Mouse (Mus musculus): ENCODE measurements around the gene Pptc7.

The Pptc7 gene

DNA sequence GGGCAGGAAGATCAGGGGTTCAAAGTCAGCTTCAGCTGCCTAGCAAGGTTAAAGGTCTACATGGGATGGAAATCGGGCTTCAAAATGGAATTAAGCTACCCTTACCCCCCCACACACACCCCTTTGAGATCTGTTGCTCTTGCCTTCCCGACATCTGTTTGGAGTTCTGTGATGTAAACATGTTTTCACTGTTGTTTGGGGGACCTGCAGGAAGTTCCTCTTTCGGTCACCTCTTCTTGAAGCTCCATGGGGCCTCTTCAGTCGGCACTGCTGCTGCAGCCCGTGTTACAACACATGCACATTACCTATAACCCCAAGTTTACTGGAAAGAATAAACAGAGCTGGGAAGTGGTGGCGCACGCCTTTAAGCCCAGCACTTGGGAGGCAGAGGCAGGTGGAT is 17.0 kb upstream of the Pptc7 start:
- in situ Hi-C loops (cut with MboI; ENCODE audit: low sequenced_read_pairs), result no loop called here

DNA sequence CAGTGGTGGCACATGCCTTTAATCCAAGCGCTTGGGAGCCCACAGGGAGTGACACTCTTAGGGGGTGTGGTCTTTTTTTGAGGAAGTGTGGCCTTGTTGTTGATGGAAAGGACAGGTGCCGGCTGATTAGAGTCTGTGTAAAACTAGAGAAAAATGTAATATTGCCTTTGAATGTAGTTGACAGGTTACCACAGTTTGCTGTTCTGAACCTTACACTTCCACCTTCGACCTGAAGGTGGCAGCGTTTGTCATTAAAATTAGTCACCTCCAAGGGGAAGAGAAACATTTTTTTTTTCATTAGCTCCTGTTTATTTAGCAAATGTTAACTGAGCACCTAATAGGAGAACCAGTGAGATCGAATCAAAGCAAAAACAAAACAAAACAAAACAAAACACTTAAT is 16.3 kb upstream of the Pptc7 start:
- in situ Hi-C loops (cut with MboI; ENCODE audit: low sequenced_read_pairs), result no loop called here

DNA sequence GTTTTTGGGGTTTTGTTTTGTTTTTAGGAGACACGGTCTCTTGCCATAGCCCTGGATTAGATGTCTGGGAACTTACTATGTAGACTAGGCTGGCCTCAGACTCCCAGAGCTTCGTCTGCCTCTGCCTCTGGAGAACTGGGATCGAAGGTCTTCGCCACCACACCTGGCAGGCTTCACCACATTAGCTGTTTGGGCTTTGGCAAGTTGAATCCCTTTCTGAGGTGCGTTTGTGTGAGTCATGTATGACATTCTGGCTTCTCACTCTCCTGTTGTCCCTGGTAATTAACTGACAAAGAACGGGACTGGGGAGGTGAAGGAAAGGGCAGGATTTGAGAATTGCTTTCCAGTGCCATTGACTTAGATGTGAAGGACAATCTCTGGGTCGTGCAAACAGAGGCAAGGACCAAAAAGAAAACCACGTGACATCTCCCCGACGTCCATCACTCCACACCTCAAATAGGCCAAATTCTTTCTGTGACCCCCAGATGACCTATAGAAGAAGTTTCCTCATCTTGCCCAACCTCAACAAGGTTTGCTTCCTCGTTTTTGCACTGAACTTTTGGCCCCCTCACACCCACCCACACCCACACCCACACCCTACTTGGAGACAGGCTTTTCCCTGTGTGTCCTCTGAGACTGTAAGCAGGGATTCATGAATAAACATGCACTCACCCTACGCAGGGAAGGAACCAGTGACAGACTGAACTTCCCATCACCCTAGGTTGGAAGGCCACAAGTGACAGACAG is 15.1 kb upstream of the Pptc7 start:
- in situ Hi-C loops (cut with MboI; ENCODE audit: low sequenced_read_pairs), result no loop called here

DNA sequence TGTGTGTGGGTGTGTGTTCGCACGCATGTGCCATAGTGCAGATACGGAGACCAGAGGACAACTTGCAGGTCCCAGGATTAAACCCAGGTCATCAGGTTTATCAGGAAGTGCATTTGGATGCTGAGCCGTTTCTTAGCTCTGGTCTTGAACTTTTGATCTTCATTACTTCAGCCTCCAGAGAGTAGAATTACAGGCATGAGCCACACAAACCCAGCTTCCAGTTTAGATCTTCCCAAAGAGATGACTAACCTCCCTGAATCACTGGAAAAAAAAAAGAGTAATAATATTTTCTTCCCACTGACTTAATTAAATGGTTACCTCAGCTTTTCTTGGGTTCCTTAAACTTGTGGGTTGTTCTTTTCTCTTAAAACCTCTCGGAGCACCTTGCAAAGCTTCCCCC is 11.3 kb upstream of the Pptc7 start:
- in situ Hi-C loops (cut with MboI; ENCODE audit: low sequenced_read_pairs), result no loop called here

DNA sequence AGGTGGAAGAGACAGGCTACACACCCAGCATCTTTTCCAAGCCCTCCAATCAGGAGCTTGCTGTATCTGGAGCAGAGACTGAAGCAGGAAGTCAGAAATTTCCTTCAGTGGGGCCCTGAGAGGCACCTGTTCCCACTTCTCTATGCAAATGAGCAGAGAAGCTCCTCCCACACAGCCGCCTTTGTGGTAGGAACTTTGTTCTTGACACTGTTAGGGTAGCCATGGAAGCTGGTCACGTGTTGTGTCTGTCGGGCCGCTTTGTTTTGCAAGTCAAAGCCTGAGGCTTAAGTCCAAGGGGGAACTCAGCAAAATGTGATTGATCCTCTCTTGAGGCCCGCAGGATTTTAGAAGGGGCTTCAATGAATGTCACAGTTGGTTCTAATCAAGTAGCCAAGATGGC is 9.4 kb upstream of the Pptc7 start:
- in situ Hi-C loops (cut with MboI; ENCODE audit: low sequenced_read_pairs), result no loop called here

DNA sequence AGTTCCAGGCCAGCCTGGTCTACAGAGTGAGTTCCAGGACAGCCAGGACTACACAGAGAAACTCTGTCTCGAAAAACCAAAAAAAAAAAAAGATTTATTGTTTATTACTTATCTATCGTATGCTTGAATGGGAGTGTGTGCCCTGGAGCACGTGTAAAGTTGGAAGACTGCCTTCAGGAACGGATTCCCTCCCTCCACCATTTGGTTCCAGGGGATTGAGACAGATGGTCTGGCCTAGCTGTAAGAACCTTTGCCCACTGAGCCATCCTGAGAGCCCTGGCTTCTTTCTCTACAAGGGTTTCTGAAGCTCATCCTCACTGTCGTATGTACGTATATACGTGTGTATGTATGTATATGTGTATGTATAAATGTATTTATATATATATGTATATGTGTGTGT is 5.2 kb upstream of the Pptc7 start:
- in situ Hi-C loops (cut with MboI; ENCODE audit: low sequenced_read_pairs), result no loop called here

DNA sequence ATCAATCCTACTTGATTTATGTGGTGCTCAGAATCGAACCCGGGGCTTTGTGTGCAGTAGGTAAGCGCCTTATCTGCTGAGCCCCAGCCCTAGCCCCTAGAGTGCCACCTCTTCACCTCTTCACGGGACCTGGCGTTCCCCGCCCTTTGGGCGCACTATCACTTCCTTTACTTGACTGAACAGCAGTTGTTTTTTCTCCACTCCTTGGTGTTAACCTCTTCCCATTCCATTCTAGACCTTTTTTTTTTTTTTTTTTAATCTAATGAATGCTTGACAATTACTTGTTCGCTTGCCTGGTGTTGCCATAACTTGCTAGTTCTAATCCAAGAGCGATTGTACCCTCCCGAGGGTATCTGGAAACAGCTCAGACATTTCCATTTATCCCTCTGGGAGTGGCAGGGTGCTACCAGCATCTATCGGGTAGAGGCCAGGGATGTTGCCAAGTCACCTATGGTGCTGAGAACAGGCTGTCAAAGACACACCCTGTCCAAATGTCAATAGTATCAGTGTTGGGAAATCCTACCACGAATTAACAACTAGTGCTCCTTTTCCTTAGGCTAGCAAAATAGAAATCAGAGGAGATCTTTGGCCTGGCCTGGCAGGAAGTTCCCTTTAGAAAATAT is 4.3 kb upstream of the Pptc7 start:
- in situ Hi-C loops (cut with MboI; ENCODE audit: low sequenced_read_pairs), result no loop called here

DNA sequence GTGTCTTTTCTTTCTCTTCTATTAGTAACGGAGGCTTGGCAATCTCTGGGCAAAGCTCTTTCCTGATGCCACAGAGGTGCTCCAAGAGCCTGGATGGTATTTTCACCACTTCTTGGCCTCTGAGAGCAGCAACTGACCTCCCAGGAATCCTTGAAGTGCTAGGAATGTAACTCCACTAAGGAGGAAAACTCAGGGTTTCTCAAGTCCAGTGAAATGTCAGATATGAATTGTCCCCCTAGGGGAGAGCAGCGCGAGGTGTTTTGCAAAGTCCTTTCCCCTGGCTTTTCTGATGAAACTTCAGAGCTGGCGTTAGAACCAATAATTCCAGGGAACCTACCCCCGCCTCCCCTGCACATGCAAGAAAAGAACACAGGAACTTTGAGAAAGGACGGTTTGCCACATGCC is 3.7 kb upstream of the Pptc7 start:
- in situ Hi-C loops (cut with MboI; ENCODE audit: low sequenced_read_pairs), result no loop called here

DNA sequence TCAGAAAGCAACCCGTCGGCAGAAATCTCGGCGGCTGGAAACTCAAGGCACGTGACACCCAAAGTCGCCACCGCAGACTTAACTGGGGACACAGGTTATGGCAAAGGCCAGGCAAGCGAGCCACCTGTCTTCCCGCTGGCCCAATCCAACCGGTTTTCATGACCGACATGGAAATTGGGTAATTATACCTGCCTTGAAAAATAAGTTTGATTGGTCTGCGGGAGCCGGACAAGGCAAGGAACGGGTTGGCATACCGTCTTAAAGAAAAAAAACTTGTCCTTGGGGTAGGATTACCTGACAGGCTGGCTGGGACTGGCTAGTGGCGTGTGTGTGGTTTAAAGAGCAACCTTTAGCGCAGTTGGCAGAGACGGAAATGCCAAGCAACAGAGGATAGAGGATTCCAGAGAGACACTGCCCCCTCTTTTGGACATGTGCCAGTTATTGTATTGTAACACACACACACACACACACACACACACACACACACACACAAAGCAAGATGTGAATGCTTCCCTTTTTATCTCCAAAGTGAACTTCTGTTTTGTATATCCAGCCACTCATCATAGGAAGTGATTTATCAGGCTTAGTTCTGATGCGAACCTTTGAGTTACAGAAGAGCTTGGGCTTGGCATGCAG is 3.2 kb upstream of the Pptc7 start:
- in situ Hi-C loops (cut with MboI; ENCODE audit: low sequenced_read_pairs), result no loop called here

DNA sequence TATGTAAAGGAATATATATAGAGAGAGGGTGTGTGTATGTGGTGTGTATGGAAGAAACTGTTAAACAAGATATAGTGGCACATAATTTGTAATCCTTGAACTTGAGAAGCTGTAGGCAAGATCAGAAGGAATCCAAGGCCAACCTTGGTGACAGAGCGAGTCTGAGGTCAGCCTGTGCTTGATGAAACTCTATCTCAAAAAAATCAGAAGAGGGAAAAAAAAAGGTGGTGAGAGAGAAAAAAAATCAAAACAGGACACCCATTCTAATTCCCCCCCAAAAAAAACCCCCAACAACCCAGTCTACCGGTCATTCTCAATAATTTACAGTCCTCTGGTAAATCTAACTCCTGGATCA is 360 bp upstream of the Pptc7 start:
- in situ Hi-C loops (cut with MboI; ENCODE audit: low sequenced_read_pairs), result no loop called here

DNA sequence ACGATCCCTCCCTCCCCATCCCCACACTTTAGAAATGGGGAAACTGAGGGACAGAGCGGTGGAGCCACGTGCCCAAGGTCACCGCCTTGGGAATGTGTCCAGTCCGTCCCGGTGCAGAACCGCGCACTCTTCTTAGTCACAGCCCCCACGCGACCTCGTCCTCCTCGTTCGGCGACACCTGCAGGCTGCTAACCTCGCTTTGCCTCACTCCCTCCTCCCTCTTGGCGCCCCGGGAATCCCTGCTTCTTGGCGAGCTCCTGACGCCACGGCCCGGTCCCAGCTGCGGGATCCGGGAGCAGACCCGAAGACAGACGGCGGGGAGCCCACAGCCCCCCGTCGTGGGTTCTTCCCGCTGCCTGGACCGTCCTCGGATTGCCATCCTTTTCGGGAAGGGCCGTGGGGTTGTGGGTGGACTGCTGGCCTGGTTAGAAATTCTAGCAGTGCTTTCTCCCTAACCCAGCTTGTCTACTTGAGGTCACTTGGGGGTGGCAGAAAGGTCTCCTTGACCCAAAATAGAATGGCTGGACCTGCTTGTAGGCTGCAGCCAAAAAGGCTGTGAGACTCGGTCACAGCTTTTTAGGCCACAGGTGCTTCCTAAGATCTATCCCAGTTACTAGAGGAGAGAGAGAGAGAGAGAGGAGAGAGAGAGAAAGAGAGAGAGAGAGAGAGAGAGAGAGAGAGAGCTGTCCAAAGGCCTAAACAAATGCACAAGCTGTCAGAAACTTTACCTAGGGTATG is 1.0 kb downstream of the Pptc7 start:
- in situ Hi-C loops (cut with MboI; ENCODE audit: low sequenced_read_pairs), result no loop called here

DNA sequence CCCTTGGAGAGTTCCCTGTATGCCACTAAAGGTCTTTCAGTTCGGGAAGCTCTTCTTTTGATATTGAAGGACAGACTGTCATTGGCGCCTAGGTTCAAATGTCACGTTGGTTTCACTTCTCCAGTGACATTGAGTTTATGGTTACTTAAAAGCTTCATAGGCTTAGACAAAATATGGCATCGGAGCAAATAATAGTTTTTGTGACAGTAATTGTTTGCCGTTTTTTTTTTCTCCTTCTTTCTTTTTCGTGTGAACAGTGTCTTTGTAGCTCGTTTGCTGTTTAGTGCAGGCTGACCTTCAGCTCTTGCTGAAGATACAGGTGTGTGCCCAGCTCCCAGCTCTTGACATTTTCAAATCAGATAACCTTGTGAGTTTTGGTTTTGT is 1.6 kb downstream of the Pptc7 start:
- in situ Hi-C loops (cut with MboI; ENCODE audit: low sequenced_read_pairs), result no loop called here

DNA sequence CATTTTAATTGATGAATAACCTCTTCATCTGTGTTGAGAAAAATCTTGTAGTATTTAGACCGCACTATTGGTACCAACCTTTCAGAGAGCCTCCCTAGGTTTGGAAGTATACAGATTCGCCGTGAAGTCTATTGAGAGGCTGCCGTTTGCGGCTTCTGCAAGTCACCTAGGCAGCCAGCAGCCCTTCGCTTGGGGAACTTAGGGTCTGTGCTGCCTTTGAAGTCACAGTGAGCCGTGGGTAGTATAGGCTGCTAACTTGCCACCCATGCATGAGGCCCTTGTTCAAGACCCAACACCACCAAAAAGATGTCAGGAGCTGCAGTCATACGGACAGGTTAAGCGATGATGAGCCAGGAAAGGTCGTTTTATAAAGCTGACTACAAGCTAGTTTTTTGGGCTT is 2.0 kb downstream of the Pptc7 start:
- in situ Hi-C loops (cut with MboI; ENCODE audit: low sequenced_read_pairs), result no loop called here

DNA sequence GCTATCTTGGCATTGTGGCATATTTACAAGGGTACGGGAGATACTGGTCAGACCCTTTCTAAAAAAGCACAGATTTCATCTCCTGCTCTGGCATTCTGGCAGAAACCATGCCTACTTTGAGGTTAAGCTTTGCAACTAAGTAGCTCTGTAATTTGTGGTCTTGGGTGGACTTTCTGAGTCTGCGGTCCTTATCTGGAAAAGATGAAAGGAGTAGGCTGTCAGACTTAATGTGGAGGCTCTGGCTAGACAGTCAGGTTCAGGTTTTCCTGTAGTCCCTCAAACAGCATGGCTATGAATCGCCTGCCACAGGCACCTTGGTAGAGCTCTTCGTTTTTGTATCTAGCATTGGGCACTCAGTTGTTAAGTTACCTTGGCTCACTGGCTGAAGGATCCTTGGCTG is 2.9 kb downstream of the Pptc7 start:
- in situ Hi-C loops (cut with MboI; ENCODE audit: low sequenced_read_pairs), result no loop called here

DNA sequence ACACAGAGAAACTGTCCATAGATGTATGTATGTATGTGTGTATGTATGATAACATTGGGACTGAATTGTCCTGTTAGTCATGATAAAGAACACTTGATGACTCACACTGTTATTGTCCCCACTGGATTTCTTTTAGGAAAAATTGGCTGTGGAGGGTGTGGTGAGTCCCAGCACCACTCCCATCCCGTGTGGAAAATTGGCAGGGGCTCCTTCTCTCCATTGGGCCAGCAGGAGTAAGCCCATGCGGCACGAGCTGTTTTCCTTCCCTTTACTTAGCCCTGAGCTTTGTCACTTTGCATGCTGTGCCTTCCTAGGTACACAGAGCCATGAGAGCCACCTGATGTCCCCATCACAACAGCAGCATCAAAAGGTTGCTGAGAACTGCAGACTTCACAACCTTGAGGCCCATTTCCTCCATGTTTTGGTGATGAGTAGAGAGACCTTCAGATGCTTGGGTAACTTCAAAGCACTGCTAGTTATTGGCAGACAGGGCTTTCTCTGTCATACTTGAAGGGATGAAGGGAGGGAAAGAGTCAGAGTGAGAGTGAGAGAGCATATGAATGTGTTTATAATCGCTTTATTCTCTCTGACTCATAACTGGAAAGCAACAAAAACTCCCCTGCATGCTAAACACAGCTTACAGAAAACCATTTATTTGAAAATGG is 4.1 kb downstream of the Pptc7 start:
- in situ Hi-C loops (cut with MboI; ENCODE audit: low sequenced_read_pairs), result no loop called here

DNA sequence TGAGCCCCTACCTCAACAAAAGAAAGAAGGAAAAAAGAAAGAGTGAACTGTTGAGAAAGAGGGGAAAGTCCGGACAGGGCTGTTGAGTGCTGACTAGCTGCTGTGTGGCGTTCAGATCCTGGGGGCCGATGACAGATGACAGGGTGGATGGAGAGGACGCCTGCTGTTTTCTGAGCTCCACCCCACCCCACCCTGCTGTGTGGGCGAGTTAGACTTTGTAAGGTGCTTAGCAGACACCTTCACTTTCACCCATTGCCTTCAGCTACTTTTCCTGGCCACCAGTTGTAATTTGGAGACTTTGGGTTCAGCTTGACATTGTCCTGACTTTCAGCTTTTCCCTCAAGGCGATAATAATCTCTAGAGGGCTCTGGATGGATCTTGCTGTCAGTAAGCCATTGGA is 7.0 kb downstream of the Pptc7 start:
- in situ Hi-C loops (cut with MboI; ENCODE audit: low sequenced_read_pairs), result no loop called here

DNA sequence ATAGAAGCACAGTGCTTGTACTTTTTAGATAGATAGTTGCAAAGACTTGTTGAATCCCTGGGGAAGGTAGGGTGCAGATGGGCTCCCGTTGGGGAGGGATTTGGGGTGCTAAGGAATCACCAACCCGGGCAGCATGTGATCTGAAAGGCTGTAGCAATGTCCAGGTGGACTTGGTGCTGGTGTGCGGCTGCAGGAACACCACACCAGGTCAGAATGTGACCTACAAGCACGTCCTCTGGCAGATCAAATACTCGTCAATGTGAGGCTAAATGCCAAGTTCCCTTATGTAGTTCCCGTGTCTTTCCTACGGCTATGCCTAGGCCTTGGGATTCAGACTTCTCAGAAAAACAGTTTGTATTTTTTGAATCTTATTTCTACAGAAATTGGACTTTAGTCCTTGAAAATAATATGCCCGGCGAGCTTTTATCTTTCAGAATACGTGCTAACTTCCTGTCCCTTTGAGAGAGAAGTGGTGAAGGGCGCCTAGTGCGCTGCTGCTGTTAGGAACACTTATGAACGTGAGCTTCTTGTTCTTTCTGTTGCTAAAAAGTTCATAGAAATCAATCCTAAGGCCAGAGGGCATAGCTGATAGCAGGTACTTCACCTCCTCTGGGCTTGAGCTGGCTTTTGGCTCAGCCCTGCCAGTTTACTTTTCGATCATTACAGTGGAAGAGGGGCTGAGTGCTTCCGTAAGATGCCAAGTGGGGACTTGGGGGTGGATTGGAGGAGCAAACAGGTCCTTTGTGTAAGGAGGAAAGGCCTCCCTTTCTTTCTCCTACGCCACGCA is 7.6 kb downstream of the Pptc7 start:
- in situ Hi-C loops (cut with MboI; ENCODE audit: low sequenced_read_pairs), result no loop called here

DNA sequence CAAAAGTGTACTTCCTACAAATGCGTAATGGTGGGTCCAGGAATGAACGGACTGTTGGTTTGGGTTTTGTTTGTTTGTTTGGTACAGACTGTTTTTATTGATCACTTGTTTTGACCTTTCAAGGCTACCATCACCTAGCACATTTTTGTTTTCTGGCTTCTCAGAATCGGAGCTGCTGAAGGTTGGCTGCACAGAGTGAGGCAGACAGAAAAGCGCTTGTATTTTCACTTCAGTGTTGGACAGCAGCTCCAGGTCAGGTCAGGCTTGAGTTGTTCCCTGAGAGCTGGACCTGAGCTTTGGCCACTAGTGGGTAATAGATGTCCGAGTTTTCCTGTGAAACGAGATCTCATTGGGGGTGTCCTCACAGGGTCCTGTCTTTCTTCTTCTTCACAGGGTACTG is 9.0 kb downstream of the Pptc7 start:
- in situ Hi-C loops (cut with MboI; ENCODE audit: low sequenced_read_pairs), result no loop called here

DNA sequence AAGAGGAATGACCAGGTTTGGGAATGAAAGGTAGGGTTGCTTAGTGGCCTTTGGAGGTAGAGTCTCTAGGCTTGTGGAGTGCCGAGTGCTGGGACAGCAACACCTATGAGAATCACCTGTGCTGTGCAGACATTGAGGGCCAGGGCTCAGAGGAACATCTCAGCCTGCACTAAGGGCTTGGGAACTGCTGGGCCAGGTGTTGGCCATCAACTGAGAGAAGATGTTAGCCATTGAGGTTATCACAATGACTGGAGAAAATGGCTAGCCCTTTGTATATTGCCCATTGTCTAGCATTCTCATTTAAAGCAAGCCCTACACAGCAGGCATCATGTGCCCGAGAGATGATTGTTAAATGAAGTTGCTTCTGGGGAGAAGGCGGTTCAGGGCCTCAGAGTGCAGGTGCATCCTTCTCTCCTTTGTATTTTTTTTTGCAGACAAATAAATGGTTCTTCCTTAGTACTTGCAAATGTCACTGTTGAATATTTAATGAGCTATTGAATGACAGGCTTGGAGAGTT is 10.1 kb downstream of the Pptc7 start:
- in situ Hi-C loops (cut with MboI; ENCODE audit: low sequenced_read_pairs), result no loop called here

All from CH12F3 (cell line).